Mouse (Mus musculus) erythroblast, embryonic 14.5 days (primary cell): ENCODE results near the gene Zfp989.

Experiments
- GATA1 ChIP-seq: IDR thresholded peaks from 2 replicates; pipeline ENCODE4 v1.6.1; 2012; ENCODE audit warnings: low read length, inconsistent platforms, mixed read lengths
- TAL1 ChIP-seq: IDR thresholded peaks from 3 replicates; pipeline ENCODE4 v1.6.1; 2012; ENCODE audit warnings: low read length, inconsistent platforms, mixed read lengths

DNA sequence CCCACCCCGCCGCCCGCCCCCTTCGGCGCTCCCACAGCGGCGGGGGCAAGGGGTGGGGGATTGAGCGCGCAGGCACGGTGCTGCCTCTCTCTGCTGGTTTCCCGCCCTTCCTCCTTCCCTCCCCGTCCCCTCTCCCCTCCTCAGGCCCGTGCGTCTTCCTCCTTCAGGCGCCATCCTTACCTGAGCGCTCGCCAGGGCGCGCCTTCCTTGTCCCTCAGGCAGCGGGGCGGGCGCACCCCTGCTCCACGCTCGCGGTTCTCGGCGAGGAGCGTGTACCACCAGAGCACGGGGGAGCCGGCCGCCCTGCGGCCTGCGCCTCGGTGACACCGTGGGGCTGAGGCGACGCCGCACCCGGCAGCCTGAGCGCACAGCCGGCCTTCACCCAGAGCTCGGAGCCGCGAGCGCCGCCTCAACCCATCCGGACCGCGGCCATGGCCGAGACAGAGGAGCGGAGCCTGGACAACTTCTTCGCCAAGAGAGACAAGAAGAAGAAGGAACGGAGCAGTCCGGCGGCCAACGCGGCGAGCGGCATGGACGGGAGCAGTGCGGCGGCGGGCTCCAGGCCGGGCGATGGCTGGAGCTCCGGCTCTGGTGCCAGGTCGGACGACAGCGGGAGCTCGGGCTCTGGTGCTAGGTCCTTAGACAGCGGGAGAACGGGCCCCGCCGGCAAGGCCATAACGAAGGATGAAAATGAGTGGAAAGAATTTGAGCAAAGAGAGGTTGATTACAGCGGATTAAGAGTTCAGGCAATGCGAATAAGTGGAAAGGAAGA, 39.3 kb upstream of the Zfp989 start:
- TF ChIP-seq TAL1, result no peak
- TF ChIP-seq GATA1, result no peak
